14 mouse cellular contexts compared by ENCODE assay signal in the genomic region with DNA sequence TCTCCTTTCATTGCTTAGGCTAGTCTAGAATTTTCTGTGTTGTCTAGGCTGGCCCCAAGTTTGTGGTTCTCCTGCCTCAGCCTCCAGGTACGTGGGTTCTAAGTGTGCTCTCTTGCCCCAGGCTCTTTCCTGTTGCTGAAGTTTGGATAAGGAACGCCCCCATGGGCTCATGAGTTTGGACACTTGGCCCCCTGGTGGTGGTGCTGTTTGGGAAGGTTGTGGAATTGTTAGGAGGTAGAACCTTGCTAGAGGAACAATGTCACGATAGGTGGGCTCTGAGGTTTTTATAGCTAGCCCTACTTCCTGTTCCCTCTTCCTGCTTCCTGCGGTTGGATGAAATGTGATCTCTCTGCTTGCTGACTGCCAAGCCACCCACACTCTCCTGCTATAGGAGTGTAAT.
DNase-seq lines count a peak whose midpoint lies in the region; ATAC-seq and TF ChIP-seq lines count a peak whose summit lies in the region.
"Had no signal": no experiment of that assay in that cellular context is flagged by ENCODE, and none has a peak within 500 bp of the region (broad histone marks: within the 10 kb centered on the region; RNA-seq: fewer than 3 reads in every experiment).

No protein-coding gene starts in this region.

- H3K9me3 ChIP-seq in stomach, postnatal 0 days (ENCODE audit: control insufficient read depth, low read length): no peaks in the 10 kb centered on the region
- H3K9me3 ChIP-seq: embryonic facial prominence, embryonic 13.5 days; kidney, embryonic 15.5 days; lung, embryonic 15.5 days; midbrain, embryonic 13.5 days had no signal

- no peak for TF ChIP-seq CTCF in thymus, adult 2 months (IDR thresholded peaks at IDR 0.05; ENCODE audit: borderline replicate concordance, control insufficient read depth, extremely low read depth, insufficient read depth, low read length, poor library complexity)
- peak; percentile 39 for TF ChIP-seq CTCF in stomach, postnatal 0 days (IDR thresholded peaks at IDR 0.05; ENCODE audit: low read depth)

- TF ChIP-seq POLR2A in thymus, adult 2 months (IDR thresholded peaks at IDR 0.05; ENCODE audit: control insufficient read depth, extremely low read depth, insufficient read depth, low read length, poor library complexity): no peak

- peak; percentile 13 for DNase-seq in layer of hippocampus, adult 11-12 months (ENCODE audit: low spot score)
- no peak for DNase-seq in layer of hippocampus, postnatal 36 days
- DNase-seq in thymus, adult 2 months: peak; percentile 6
- DNase-seq in thymus, postnatal 10 days (ENCODE audit: low spot score in 2 of 2): no peak
- DNase-seq in R1 (ENCODE audit: low read depth, low spot score): peak; percentile 78
- DNase-seq in stomach, postnatal 0 days (ENCODE audit: low spot score): no peak
- no peak for DNase-seq in natural killer cell, adult 2 months (ENCODE audit: low spot score in 2 of 2)
- DNase-seq: cerebellum, postnatal 25 days; heart, adult 18-20 months had no signal

- no peaks in the 10 kb centered on the region for H3K4me1 ChIP-seq in thymus, adult 2 months (replicated peaks; ENCODE audit: control insufficient read depth, insufficient read depth, low read length)
- no peaks in the 10 kb centered on the region for H3K4me1 ChIP-seq in stomach, postnatal 0 days (replicated peaks; ENCODE audit: control insufficient read depth, insufficient read depth)
- H3K4me1 ChIP-seq: embryonic facial prominence, embryonic 13.5 days; kidney, embryonic 15.5 days; lung, embryonic 15.5 days had no signal

- H3K36me3 ChIP-seq in thymus, adult 2 months (ENCODE audit: control insufficient read depth, insufficient read depth, low read length): no peaks in the 10 kb centered on the region
- no peaks in the 10 kb centered on the region for H3K36me3 ChIP-seq in stomach, postnatal 0 days (ENCODE audit: control insufficient read depth, insufficient read depth, low read length)
- H3K36me3 ChIP-seq: embryonic facial prominence, embryonic 13.5 days; kidney, embryonic 15.5 days; lung, embryonic 15.5 days; midbrain, embryonic 13.5 days had no signal

- H3K4me3 ChIP-seq in thymus, adult 2 months (ENCODE audit: control insufficient read depth, insufficient read depth, low read length): no peak overlapping the region
- no peak overlapping the region for H3K4me3 ChIP-seq in stomach, postnatal 0 days (ENCODE audit: low read depth, low read length)
- H3K4me3 ChIP-seq: embryonic facial prominence, embryonic 13.5 days; kidney, embryonic 15.5 days; lung, embryonic 15.5 days; midbrain, embryonic 13.5 days had no signal

- ATAC-seq in stomach, postnatal 0 days (ENCODE audit: low FRiP score, low TSS enrichment): no peak
- ATAC-seq: CD4-positive, CD25-positive, alpha-beta regulatory T cell, adult 4 months; midbrain, embryonic 13.5 days had no signal

- no peak for TF ChIP-seq EP300 in stomach, postnatal 0 days (optimal IDR thresholded peaks at IDR 0.05)

- H3K27ac ChIP-seq in thymus, adult 2 months (ENCODE audit: control insufficient read depth, insufficient read depth, low read length): no peak overlapping the region
- H3K27ac ChIP-seq in stomach, postnatal 0 days (replicated peaks): no peak overlapping the region
- H3K27ac ChIP-seq: embryonic facial prominence, embryonic 13.5 days; kidney, embryonic 15.5 days; lung, embryonic 15.5 days; midbrain, embryonic 13.5 days had no signal

- H3K4me2 ChIP-seq in stomach, postnatal 0 days (replicated peaks; ENCODE audit: low read depth): no peak overlapping the region
- H3K4me2 ChIP-seq: embryonic facial prominence, embryonic 13.5 days; kidney, embryonic 15.5 days; lung, embryonic 15.5 days; midbrain, embryonic 13.5 days had no signal

- no peaks in the 10 kb centered on the region for H3K27me3 ChIP-seq in thymus, adult 2 months (ENCODE audit: control insufficient read depth, insufficient read depth, low read length)
- H3K27me3 ChIP-seq in stomach, postnatal 0 days (ENCODE audit: control insufficient read depth, insufficient read depth, low read length): no peaks in the 10 kb centered on the region
- H3K27me3 ChIP-seq: embryonic facial prominence, embryonic 13.5 days; kidney, embryonic 15.5 days; lung, embryonic 15.5 days; midbrain, embryonic 13.5 days had no signal

- no peak overlapping the region for H3K9ac ChIP-seq in stomach, postnatal 0 days (ENCODE audit: low read length)
- H3K9ac ChIP-seq: embryonic facial prominence, embryonic 13.5 days; kidney, embryonic 15.5 days; lung, embryonic 15.5 days; midbrain, embryonic 13.5 days had no signal

- WGBS in thymus, adult 2 months: 45% methylated on average over 4 of the region's 4 CpGs
- WGBS in stomach, postnatal 0 days: 71% methylated on average over 4 of the region's 4 CpGs

Comparison
In these comparisons a context has a peak if more than half of its experiments do, and no peak if none do; other contexts are left out.
1. DNase-seq: peak in layer of hippocampus, adult 11-12 months (single experiment), thymus, adult 2 months (single experiment) and R1 (single experiment); none in layer of hippocampus, postnatal 36 days (0 of 2), thymus, postnatal 10 days (0 of 2), stomach, postnatal 0 days (single experiment) and natural killer cell, adult 2 months (0 of 2).